Mouse (Mus musculus): ENCODE data around the gene Nip7.
A peak's percentile ranks its signal among the peaks of the same experiment; 100 is the strongest.
"Not testable (repeated sequence)": the region's sequence is repeated elsewhere in the genome, so short reads cannot be mapped to it uniquely, and the experiment has no call there.

The Nip7 gene

DNA sequence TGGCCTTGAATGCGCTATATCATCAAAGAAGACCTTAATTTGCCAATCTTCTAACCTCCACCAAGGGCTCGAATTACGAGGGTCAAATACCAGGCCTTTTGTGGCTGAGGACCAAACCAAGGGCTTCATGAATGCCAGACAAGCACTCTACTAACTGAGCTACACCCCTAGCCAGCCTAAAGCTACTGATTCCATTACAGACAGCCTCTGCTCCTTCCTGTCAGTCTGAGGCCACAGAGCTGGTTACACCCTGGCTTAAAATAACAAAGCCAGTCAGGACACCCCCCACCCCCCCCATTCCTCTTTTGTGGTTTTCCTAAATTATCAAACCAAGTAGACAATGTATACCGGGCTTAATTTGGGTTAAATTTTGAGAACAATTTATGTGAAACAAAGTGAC, 17.0 kb downstream of the Nip7 start:
- DNase-seq = no peak

DNA sequence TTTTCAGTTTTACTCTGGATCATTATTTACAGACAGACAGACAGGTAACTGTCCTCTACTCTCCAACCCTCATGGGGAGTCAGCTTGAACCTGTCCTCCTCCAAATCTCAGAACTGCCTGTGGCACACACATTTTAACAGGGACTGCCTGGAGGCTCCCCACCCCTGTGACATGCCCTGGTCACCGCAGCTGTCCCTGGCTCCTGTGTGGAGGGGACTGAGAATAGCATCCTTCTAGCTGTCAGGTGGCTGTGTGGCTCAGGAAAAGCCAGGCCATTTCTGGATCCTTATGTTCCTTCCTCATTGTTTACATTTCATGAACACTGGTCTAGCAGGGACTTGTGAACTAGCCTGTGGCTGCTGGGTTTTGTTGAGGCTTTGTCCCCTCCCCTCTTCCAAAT, 17.5 kb downstream of the Nip7 start:
- DNase-seq = no peak

- DNase-seq = no peak
Observed at GRCm38 (mm10) chr8:107076239-107076888, 19.7 kb downstream of the Nip7 start.

DNA sequence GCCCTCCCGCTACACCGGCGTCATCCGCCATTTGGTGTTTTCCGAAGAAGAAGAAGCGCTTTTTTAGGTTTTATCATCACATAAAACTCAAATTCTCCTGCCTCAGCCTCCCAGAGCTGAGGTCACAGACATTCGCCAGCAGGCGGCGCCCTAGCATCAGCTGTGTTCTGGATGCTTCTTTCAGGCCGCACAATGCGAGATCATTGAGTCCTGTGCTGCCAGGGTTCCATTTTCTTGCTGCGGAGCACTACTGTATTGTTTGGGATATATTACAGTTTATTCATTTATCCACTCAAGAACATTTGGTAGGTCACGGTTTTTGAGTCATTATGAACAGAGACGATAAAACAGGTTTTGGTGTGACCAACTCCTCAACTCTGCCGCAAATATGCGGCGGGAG, 28.7 kb downstream of the Nip7 start:
- no peak for DNase-seq

DNA sequence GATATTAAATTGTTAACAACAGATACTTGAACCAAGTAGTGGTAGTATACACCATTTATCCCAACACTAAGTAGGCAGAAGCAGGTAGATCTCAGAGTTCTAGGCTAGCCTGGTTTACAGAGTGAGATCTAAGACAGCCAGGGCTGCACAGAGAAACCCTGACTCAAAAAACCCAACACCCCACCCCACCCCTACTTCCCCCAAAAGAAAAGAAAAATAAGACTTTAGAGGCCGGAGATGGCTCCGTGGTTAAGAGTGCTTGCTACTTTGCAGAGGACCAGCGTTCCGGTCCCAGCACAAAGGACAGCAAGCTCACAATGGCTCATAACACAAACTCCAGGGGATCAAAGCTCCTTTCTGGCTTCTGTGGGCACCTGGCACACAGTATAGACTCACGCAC, 29.3 kb downstream of the Nip7 start:
- no peak for DNase-seq

DNA sequence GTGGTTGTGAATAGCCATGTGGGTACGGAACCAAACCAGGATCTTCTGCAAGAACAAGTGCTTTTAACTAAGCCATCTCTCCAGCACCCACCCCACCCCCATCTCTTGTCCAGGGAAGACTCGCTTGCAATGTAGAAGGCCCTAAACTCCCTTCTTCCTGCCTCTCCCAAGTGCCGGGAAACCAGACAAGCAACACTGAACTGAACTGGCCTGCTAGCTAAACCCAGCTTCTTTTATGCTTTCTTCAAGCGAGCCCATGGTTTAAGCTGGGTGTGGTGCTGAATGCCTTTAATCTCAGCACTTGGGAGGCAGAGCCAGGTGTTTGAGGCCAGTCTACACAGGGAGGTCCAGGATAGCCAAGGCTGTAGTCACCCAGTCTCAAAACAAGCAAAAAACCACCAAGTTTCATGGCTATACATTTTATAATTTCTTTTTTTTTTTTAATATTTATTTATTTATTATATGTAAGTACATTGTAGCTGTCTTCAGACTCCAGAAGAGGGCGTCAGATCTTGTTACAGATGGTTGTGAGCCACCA, 31.9 kb downstream of the Nip7 start:
- DNase-seq = no peak

DNA sequence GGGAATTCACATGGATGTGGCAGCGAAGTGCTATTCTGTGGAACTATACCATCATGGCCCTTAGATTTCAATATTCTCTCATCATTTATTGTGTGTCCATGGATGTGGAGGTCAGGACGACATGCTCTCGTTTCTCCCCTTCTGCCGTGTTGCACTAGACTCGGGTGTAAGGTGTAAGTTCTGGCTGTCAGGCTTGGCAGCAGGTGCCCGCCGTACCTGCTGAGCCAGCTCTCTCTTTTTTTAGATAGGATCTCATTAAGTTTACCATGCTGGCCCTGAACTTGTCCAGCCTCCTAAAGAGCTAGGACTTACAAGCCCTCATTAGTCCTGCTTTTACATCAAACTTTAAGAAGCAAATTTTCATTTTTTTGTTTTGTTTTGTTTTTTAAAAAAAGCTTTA, 33.9 kb downstream of the Nip7 start:
- no peak for DNase-seq

DNA sequence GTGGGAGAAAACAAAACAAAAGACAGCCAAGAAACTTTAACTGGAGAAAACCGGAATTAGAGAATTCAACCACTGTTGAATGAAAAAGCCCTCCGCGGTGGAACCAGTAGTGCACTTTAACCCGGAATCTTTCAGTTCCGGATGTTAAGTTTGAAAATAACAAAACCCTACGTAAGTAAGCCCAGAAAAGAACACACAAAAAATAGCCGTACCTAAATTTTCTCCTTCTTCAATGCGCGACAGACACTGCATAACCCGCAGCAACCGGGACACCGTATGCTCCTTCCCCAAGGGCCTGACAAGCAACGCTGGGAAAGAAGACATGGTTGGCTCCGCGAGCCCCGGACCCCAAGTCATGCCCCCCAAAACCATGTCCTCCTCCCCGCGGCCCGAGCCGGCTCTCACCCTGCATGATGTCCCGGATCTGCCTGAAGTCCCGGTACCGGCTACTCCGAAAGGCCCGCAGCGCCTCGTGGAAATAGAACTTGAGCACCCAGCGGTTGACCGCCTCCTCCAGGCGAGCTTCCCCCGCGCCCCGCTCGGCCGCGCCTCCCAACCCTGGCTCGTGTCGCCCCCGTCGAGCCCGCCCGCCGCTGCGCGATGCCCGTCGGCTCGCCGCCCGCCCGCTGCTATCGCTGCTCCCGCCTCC, 39.2 kb downstream of the Nip7 start:
- no peak for DNase-seq

- DNase-seq = peak; percentile 96
Observed at GRCm38 (mm10) chr8:107096366-107097036, 39.8 kb downstream of the Nip7 start, which contains the start of gene Terf2. TSS of gene Terf2 (minus strand) at chr8:107096547.

- no peak for DNase-seq
Observed at GRCm38 (mm10) chr8:107100635-107101034, 44.0 kb downstream of the Nip7 start.

DNA sequence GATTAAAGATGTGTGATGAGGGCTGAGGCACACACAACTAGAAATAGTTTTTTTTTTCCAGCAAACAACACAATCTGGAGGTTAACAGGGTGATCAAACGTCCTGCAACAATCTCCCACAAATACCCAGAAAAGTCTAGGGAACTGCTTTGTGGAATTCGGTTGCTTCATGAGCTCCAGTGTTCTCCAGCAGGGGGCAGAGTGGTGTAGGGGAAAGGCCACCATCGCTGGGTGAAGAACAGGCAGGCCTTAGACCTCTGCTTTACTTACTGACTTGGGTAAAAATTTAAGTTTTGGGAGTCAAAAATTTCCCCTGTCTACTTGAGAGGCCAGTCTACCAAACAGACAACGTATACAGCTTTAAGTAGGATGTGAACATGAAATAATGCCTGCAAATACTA, 47.9 kb downstream of the Nip7 start:
- no peak for DNase-seq

GRCm38 (mm10) chr8:107108089-107108488, 51.4 kb downstream of the Nip7 start:
- not testable (repeated sequence) for DNase-seq

DNA sequence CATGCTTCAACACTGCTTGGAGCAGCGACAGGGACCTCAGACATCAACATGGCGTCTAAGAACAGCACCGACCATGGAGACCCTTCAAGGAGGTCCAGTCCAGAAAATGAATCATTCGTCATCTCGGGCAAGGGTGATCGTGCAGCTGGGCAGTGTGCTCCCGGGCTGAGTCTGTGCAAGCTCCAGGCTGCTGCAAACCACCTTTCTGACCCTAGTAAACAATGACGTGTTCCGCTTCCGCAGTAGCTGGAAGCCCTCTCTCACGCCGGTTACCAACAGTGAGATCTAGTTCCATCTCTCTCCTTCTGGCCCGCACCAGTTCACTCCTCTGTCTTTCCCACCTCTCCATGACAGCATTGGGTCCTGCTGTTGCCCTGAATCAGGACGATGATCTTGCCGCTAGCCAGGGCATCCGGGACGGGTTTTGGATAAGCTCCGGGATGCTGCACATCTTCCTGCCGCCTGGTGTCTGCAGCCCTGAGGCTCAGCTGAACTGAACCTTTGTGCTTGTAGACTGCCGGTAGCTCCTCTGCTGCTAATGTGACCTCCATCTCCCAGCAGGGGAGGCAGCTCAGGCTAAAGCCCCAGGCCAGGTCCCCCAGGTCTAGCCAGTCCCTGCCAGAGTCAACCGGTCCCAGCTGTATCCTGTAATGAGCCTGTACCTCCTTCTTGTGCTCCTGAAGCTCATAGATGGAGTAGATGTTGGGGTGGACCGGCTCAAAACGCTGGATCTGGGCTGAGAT, 52.5 kb downstream of the Nip7 start:
- no peak for DNase-seq

DNA sequence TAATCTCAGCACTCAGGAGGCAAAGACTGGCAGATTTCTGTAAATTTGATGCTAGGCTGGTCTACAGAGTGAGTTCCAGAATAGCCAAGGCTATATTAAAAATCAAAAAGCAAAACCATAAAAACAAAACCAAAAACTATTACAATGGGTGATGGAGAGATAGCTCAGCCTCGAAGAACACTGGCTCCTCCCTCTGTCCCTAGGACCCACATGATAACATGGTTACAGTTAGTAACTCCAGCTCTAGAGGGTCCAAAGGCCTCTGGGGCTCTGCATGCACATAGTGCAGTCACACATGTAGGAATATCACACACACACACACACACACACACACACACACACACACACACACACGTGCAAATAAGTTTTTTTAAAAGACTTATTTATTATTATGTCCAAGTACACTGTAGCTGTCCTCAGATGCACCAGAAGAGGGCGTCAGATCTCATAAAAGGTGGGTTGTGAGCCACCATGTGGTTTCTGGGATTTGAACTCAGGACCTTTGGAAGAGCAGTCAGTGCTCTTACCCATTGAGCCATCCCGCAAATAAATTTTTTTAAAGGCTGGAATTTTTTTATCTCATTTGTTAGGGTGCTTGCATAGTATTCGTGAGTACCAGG, 53.2 kb downstream of the Nip7 start:
- DNase-seq = no peak

All from layer of hippocampus, adult 9-11 months (tissue).